Comparison of ENCODE assay signal across 8 mouse cellular contexts in the genomic region with DNA sequence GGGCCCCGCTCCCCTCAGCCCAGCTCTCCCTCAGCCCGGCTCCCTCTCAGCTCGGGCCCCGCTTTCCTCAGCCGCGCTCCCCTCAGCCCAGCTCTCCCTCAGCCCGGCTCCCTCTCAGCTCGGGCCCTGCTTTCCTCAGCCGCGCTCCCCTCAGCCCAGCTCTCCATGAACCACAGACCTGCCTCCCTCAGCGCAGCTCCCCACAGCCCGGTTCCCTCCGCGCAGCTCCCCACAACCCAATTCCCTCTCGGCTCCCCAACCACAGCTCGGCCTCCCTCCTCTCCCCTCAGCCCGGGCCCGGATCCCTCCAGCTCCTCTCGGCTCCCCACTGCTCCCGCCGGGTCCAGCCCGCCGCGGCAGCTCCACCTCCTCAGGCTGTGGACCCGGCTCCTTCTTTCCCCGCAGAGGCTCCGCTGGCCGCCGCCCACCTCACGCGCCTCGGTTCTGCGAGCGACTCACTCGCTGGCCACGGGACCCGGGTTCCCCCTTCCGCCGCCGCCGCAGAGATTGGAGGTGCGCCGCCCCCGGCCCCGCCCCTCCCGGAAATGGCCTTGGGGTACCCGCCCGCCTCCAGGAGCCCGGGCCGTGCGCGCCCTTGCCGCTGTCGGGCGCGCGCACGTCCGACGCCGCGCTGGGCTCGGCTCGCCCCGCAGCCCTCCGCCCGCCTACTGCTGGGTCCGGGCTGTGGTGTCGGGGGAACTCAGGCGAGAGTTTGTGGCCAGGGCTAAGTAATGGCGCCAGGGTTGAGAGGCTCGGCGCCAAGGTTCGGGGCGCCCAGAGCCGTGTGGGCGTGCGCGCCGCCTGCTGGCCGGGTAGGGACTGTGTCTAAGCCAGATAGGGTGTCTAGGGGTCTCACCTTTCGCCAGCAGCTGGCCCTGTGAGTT. TPM values are rescaled to one million over a fixed set of nuclear protein-coding genes. Genes with fewer than 3 reads are reported as not detected.
DNase-seq lines count a peak whose midpoint lies in the region; ATAC-seq and TF ChIP-seq lines count a peak whose summit lies in the region.

A gene (minus strand): TSS at position 547 of the 884 bp plus-strand sequence.

- H3K4me2 ChIP-seq in heart, embryonic 11.5 days = peak within 1 kb of the TSS; percentile 93
- H3K4me2 ChIP-seq in kidney, embryonic 16.5 days (replicated peaks; ENCODE audit: low read depth, low read length) = peak within 1 kb of the TSS; percentile 92
- H3K4me2 ChIP-seq in myocyte (ENCODE audit: low read depth) = peak within 1 kb of the TSS; percentile 70

- peak; percentile 83 for TF ChIP-seq CTCF in liver, adult 2 months (IDR thresholded peaks at IDR 0.05; ENCODE audit: low read depth, low read length)

- ATAC-seq in erythroblast, adult 5-6 weeks (replicated peaks; ENCODE audit: low FRiP score, poor library complexity, severe bottlenecking) = peak; percentile 81
- ATAC-seq in heart, embryonic 11.5 days (replicated peaks; ENCODE audit: insufficient number of reproducible peaks, low FRiP score, low TSS enrichment) = peak; percentile 82
- peak; percentile 91 for ATAC-seq in kidney, embryonic 16.5 days (ENCODE audit: low FRiP score, low TSS enrichment)

- peak within 1 kb of the TSS; percentile 74 for H3K9ac ChIP-seq in heart, embryonic 11.5 days (ENCODE audit: low read depth, low read length)
- H3K9ac ChIP-seq in kidney, embryonic 16.5 days (replicated peaks; ENCODE audit: low read length) = peak within 1 kb of the TSS; percentile 92
- peak within 1 kb of the TSS; percentile 90 for H3K9ac ChIP-seq in liver, adult 2 months (ENCODE audit: low read depth, low read length)

- H3K4me3 ChIP-seq in heart, embryonic 11.5 days (ENCODE audit: low read depth, low read length) = peak within 1 kb of the TSS; percentile 80
- H3K4me3 ChIP-seq in kidney, embryonic 16.5 days (ENCODE audit: low read length) = peak within 1 kb of the TSS; percentile 87
- H3K4me3 ChIP-seq in liver, adult 2 months (ENCODE audit: insufficient read depth, low read depth, low read length) = peak within 1 kb of the TSS; percentile 76
- peak within 1 kb of the TSS; percentile 77 for H3K4me3 ChIP-seq in myocyte

- peak; percentile 86 for TF ChIP-seq POLR2A in liver, adult 2 months (IDR thresholded peaks at IDR 0.05; ENCODE audit: extremely low read depth, insufficient read depth, low read length)
- peak; percentile 85 for TF ChIP-seq POLR2A in myocyte (IDR thresholded peaks at IDR 0.05; ENCODE audit: insufficient read length, low read depth)

- no peaks in the 10 kb centered on the region for H3K9me3 ChIP-seq in heart, embryonic 11.5 days (replicated peaks; ENCODE audit: control insufficient read depth, low read length)
- H3K9me3 ChIP-seq in kidney, embryonic 16.5 days (ENCODE audit: low read length) = no peaks in the 10 kb centered on the region

- peaks cover 12% of the 10 kb centered on the region for H3K79me2 ChIP-seq in liver, adult 2 months (ENCODE audit: control insufficient read depth, insufficient read depth, low read length)
- H3K79me2 ChIP-seq in myocyte (ENCODE audit: control insufficient read depth, insufficient read depth) = peaks cover 29% of the 10 kb centered on the region

- WGBS in heart, embryonic 11.5 days (ENCODE audit: insufficient replicate concordance) = 2% methylated on average over 71 of the region's 82 CpGs
- WGBS in kidney, embryonic 16.5 days = under 1% methylated on average over 68 of the region's 82 CpGs
- 1% methylated on average over 82 of the region's 82 CpGs for WGBS in liver, adult 2 months

- H3ac ChIP-seq in myocyte (ENCODE audit: control insufficient read depth, insufficient read length) = peak within 1 kb of the TSS; percentile 96

- DNase-seq in A20 (ENCODE audit: low read depth, low spot score) = peak; percentile 96
- DNase-seq in brain, adult 2 months (ENCODE audit: low read depth, low spot score) = peak; percentile 95
- DNase-seq in liver, adult 2 months (ENCODE audit: extremely low read depth, low read depth, low spot score) = peak; percentile 71
- peak; percentile 94 for DNase-seq in splenic B cell, adult 2 months (ENCODE audit: low read depth, low spot score)

- H3K36me3 ChIP-seq in heart, embryonic 11.5 days (ENCODE audit: control insufficient read depth, insufficient read depth, low read length) = no peaks in the 10 kb centered on the region
- no peaks in the 10 kb centered on the region for H3K36me3 ChIP-seq in kidney, embryonic 16.5 days (ENCODE audit: insufficient read depth, low read length)
- peaks cover 5% of the 10 kb centered on the region for H3K36me3 ChIP-seq in liver, adult 2 months (ENCODE audit: control insufficient read depth, insufficient read depth, low read length)
- peaks cover 9% of the 10 kb centered on the region for H3K36me3 ChIP-seq in myocyte (ENCODE audit: control insufficient read depth, insufficient read depth)
- H3K36me3 ChIP-seq in splenic B cell, adult 2 months (ENCODE audit: control insufficient read depth, insufficient read depth, low read length, poor library complexity, severe bottlenecking) = no peaks in the 10 kb centered on the region

- peak within 1 kb of the TSS; percentile 87 for H3K27ac ChIP-seq in heart, embryonic 11.5 days (ENCODE audit: low read depth, low read length)
- H3K27ac ChIP-seq in kidney, embryonic 16.5 days (ENCODE audit: low read length) = peak within 1 kb of the TSS; percentile 94
- H3K27ac ChIP-seq in liver, adult 2 months (replicated peaks; ENCODE audit: insufficient read depth, low read depth, low read length) = peak within 1 kb of the TSS; percentile 86

- H3K27me3 ChIP-seq in heart, embryonic 11.5 days (ENCODE audit: control insufficient read depth, insufficient read depth, low read length) = no peaks in the 10 kb centered on the region
- H3K27me3 ChIP-seq in kidney, embryonic 16.5 days (ENCODE audit: insufficient read depth, low read length) = no peaks in the 10 kb centered on the region
- H3K27me3 ChIP-seq in liver, adult 2 months (ENCODE audit: control insufficient read depth, insufficient read depth, low read length) = no peaks in the 10 kb centered on the region
- no peaks in the 10 kb centered on the region for H3K27me3 ChIP-seq in myocyte (ENCODE audit: control insufficient read depth, insufficient read depth, insufficient read length)
- H3K27me3 ChIP-seq in splenic B cell, adult 2 months (ENCODE audit: control insufficient read depth, insufficient read depth, low read length, poor library complexity, severe bottlenecking) = no peaks in the 10 kb centered on the region

- H3K4me1 ChIP-seq in heart, embryonic 11.5 days (ENCODE audit: control insufficient read depth, insufficient read depth, low read length) = peaks cover 4% of the 10 kb centered on the region; the same call in 1 of the 2 replicates
- peaks cover 6% of the 10 kb centered on the region; the same call in 1 of the 2 replicates for H3K4me1 ChIP-seq in kidney, embryonic 16.5 days (ENCODE audit: insufficient read depth, low read length)
- H3K4me1 ChIP-seq in liver, adult 2 months (ENCODE audit: control insufficient read depth, insufficient read depth, low read length) = peaks cover 10% of the 10 kb centered on the region

TF ChIP-seq in myocyte, 11 proteins besides CTCF, POLR2A, EP300 and RAD21:
- TF ChIP-seq TCF12 (IDR thresholded peaks at IDR 0.05; ENCODE audit: insufficient read depth, poor library complexity, severe bottlenecking) (no peak), REST (IDR thresholded peaks at IDR 0.05; ENCODE audit: insufficient read depth, insufficient read length) (no peak), MAX (IDR thresholded peaks at IDR 0.05; ENCODE audit: low read depth) (no peak), POLR2AphosphoS2 (IDR thresholded peaks at IDR 0.05; ENCODE audit: insufficient read length, low read depth) (peak; percentile 46), E2F4 (IDR thresholded peaks at IDR 0.05; ENCODE audit: insufficient read depth) (no peak), MYOG (IDR thresholded peaks at IDR 0.05; ENCODE audit: control insufficient read depth in 1 of 3, insufficient read depth in 1 of 3, insufficient read length in 2 of 3, low read depth in 2 of 3) (peak in 1 of 3 experiments; percentile 12), SRF (IDR thresholded peaks at IDR 0.05; ENCODE audit: control insufficient read depth, insufficient read length, low read depth) (no peak), TCF3 (IDR thresholded peaks at IDR 0.05; ENCODE audit: insufficient read length, low read depth) (no peak), MYOD1 (IDR thresholded peaks at IDR 0.05; ENCODE audit: control insufficient read depth in 1 of 3, insufficient read length in 2 of 3, low read depth in 2 of 3) (peak in 1 of 3 experiments; percentile 3), CEBPB (IDR thresholded peaks at IDR 0.05; ENCODE audit: insufficient read depth, poor library complexity, severe bottlenecking) (no peak), USF1 (IDR thresholded peaks at IDR 0.05; ENCODE audit: low read depth) (no peak)

RNA-seq across cellular contexts. Expression of the gene that starts here (rescaled TPM):
- 7.1 and 26.1 TPM in 2 replicates for total RNA-seq in erythroblast, adult 5-6 weeks (2015; ENCODE audit: low replicate concordance)
- total RNA-seq in erythroblast, adult 5-6 weeks (2017; ENCODE audit: low replicate concordance) = 14.6 and 18.1 TPM in 2 replicates
- polyA plus RNA-seq in heart, embryonic 11.5 days (2014; fragmentation: Nextera tagmentation; extraction: Ambion mirVana) = 32.6 and 41.8 TPM in 2 replicates
- 75.9 and 76.5 TPM in 2 replicates for polyA plus RNA-seq in kidney, embryonic 16.5 days (2015; fragmentation: Nextera tagmentation; extraction: Ambion mirVana)
- 43.7 and 57.2 TPM in 2 replicates for total RNA-seq in liver, adult 2 months (2014; rRNA removed)
- 36.3 and 39.9 TPM in 2 replicates for polyA plus RNA-seq in liver, adult 2 months (2012; rRNA removed)
- 42.6 TPM for polyA plus RNA-seq in myocyte (2012; fragmentation: generic; extraction: Trizol)

Comparison
In these comparisons a context has a peak if more than half of its experiments do, and no peak if none do; other contexts are left out.
1. Peak in every context shown above with its lines: DNase-seq, ATAC-seq, H3K4me3 ChIP-seq and H3K27ac ChIP-seq.